Mouse (Mus musculus): Measurements from ENCODE around the gene Srcin1. TPM values are rescaled to one million over a fixed set of nuclear protein-coding genes. Genes with fewer than 3 reads are reported as not detected.

The Srcin1 gene
- total RNA-seq, 2 experiments from 2014 or later: 271 to 286 TPM

DNA sequence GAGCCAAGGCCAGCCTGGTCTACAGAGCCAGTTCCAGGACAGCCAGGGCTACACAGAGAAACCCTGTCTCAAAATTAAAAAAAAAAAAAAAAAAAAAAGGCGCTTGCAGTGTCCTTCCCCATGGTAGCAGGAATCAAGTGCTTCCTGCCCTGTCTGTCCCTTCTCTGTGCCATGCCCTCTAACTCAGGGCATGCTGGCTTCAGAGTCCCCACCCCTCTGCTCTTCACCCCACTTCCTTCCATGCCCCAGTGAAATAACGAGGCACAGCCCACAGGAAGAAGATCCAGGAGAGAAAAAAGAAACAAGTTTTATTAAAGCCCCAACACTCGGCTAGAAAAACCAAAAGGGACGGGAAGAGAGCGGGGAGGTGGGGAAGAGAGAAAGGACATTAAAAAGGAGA lies 66.9 kb downstream of the Srcin1 start:
- DNase-seq (ENCODE audit: low spot score in 2 of 2): no peak

DNA sequence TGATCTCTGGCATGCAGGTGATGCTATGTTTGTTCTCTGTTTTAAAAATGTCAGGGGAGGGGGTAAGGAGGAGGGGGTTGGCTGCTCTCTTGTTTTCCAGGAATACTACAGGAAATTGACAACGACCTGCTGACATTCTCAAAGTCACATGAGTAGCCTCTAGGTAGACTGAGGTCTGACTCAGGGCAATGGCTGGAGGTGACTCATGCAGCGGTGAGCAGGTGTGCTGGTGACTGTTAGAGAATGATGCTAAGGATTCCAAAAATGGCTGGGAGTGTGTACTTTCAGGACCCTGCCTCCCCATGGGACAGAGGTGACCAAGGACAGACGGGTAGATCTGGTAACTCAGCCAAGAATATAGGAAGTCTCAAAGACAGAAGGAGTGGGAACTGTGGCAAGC lies 67.8 kb downstream of the Srcin1 start:
- no peak for DNase-seq (ENCODE audit: low spot score in 2 of 2)

DNA sequence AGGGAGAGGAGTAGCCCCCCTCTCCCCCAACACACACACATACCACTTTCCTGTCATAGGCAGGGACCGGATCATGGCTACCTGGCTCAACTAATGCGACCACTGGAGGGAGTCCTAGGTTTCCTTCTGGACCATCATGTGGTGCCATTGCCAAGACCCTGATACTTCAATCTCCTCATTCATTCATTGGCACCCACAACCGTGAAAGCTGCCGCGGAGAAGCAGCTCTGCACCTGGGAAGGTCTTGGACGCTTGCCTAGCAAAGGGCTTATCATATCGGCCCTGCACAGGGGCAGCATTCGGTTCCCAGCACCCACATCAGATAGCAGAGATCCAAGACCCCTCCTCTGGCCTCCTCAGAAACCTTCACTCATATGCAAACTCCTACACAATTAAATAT lies 69.7 kb downstream of the Srcin1 start:
- no peak for DNase-seq (ENCODE audit: low spot score in 2 of 2)

DNA sequence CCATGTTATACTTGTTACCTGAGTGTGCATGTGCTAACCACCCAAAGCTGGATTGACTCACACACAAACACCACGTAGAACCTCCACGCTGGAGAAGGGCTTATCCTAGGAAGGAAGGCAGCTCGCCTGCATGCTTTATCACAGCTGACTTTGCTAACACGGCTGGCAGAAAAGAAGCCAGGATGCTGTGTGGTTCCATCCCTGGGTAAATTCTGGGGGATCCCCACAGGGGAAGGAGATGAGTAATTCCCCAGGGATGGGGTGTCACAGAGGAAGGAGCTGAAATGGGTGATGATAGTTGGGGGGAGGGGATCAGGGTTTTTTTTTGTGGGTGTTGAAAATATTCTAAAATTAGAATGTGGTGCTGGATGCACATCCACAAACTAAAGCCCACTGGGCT lies 70.2 kb downstream of the Srcin1 start:
- DNase-seq (ENCODE audit: low spot score in 2 of 2): no peak

DNA sequence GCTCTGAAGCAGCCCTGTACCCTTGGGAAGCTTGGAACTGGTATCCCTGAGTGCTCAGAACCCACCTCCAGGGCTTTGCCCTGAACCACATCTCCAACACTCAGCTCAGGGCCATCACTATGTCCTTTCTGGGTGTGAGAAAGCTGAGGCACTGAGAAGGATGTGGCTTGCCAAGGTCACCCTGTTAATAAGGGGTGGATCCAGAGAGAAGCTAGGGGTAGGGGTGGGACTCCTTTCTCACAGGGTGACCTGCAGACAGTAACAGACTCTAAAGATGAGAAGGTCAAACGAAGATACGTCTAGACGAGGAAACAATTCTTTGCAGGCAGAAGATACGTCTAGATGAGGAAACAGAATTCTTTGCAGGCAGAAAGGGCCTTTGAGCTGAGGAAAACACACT lies 73.1 kb downstream of the Srcin1 start:
- DNase-seq (ENCODE audit: low spot score in 2 of 2): no peak

DNA sequence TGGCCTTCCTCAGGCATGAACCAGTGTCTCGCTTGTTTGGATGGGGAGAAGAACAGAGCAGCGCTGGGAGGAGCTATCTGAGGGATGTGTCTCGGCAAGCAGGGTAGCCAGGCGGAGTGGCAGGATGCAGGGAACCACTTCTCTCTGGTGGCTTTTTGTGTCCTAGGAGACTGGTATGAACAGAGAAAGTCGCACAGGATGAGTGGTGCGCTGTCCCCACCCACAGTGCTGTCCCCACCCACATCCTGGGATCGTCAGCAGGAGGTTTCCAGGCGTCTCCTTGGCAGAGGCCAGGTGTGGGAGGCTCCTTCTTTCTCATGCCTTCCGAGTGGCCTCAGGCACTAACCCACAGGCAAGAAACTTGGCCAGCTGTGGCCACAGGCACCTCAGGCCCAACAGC lies 73.6 kb downstream of the Srcin1 start:
- DNase-seq (ENCODE audit: low spot score in 2 of 2): no peak

DNA sequence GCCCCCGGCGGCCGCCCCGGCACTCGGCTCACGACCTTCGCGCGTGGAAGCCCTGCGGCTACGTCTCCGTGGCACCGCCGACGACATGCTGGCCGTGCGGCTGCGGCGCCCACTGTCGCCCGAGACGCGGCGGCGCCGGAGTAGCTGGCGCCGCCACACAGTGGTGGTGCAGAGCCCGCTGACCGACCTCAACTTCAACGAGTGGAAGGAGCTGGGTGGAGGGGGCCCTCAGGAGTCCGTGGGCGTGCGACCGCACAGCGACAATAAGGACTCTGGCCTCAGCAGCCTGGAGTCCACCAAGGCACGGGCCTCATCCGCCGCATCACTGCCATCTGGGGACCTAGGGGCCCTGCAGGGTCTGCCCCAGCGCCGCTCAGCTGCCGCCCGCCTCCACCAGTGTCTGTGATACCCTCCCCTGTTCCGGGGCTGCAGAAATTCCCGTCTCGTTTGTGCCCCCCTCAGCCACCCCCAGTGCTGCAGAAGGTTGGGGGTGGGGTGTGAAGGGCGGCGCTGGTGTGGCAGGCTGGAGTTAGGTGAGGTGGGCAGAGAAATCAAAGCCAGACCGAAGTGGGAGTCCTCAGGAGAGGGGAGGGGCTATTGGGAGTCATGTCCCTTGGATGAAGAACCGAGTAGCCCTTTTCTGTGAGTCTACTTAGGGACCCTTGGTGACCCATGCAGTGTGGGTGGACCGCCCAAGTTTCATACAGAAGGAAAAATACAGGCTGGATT lies 75.1 kb downstream of the Srcin1 start:
- no peak for DNase-seq (ENCODE audit: low spot score in 2 of 2)

DNA sequence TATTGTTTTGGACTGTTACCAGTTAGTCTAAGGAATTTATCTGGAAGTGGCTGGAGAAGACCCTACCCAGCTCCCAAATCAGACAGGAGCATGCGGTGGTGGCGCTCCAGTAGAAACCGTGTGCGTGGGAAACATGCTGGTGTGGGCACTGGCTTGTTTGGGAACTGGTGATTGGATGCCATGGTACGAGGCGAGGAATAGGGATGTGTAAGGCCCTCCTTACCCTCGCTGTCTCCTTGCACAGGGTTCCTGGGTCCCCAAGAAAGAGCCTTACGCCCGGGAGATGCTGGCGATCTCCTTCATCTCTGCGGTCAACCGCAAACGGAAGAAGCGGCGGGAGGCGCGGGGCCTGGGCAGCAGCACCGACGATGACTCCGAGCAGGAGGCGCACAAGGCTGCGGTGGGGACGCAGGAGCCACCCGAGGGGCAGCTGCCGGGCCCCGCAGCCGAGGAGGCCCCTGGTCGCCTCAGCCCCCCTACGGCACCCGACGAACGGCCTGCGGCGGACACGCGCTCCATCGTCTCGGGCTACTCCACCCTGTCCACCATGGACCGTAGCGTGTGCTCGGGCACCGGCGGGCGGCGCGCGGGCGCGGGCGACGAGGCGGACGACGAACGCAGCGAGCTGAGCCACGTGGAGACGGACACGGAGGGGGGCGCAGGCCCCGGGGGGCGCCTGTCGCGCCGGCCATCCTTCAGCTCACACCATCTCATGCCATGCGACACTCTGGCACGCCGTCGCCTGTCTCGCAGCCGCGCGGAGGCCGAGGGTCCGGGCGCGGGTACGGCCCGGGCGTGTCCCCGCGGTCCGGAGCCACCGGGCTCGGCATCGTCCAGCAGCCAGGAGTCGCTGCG lies 75.9 kb downstream of the Srcin1 start, which contains the start of gene 4933428G20Rik:
TSS of gene 4933428G20Rik (minus strand) at position 476 of the 855 bp plus-strand sequence.
- DNase-seq (ENCODE audit: low spot score in 2 of 2): no peak

DNA sequence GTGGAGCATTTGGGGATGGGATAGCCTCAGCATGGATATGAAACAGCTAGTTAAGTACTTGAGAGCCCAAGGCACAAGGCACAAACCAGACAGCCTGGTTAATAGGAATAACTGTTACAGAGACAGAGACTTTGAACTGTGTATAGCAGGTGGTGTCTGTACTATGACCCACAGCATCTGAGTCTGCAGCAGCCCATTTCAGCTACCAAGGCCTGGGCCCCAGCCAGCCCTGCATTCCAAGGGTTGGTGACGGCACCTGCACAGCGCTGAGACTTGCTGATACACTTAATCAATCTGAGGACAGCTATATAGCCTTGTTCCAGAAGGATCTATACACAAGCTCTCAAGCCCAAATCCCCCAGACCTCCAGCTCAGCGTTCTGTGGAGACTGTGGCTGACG lies 78.4 kb downstream of the Srcin1 start:
- DNase-seq (ENCODE audit: low spot score in 2 of 2): no peak

DNA sequence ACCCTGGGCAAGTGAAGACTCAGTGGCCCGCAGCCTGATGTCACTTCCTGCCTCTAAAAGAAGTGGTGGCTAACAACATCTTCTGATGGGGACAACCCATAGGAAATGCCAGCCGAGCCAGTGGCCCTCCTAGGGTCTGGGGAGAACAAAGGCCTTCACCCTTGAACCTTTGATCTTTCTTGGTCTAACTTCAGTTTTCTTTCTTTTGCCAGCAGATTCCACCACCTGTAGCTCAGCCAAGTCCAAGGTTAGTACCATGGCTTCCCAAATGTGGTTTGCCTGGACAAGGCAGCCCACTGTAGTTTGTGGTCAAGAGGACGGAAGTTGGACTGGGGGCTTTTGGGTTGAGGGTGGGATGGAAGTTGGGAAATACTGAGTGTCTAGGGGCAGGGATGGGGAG lies 83.2 kb downstream of the Srcin1 start:
- no peak for DNase-seq (ENCODE audit: low spot score in 2 of 2)

DNA sequence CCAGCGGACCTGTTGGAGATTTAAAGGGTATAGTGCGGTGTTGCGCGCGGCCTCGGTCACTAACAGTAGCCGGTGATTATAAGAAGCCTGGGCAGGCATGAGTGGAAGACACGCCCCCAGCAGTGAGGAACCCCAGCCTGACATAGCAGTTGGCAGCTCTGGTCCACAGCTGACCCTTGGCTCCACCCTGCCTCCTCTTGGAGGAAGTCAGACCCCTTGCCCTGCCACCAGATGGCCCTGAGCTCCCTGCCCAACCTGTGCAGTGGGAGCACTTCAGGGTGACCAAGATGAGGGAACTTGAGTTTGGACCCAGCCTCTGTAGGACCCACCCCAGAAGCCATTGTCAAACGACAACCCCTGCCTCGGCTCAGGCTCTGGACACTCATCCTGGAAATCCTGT lies 84.3 kb downstream of the Srcin1 start:
- DNase-seq (ENCODE audit: low spot score in 2 of 2): no peak

DNA sequence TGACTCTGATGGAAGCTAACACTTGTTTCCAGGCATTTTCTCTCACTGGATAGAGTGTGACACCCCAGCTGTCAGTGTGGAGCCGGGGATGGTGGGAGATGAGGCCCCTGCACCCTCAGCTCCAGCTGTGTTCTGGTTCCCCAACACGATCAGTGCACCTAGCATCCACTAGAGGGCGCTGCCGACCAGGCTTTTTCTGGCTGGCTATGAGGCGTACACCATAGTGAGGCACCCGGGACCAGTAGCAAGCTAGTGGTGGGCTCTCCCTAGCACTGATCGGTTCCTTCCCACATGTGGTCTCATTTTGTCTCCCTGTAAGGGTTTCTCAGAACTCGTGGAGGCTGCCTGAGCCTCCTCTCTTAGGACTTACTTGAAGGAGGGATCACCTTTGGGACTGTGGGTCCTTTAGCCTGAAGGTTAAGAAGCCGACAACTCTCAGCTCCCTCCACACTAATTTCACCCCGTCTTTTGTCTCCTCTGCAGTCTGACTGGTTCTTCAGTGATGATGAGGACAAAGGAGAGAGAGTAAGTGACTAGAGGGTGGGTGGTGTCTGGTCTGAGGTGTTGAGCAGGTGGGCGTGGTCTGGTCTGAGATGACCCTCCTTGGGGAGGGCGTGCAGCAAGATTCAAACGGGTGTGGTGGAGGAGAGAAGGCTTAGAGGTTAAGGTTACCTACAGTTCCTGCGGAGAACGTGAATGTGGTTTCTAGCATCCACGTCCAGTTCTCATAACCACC lies 86.2 kb downstream of the Srcin1 start:
- peak; percentile 81 to 84 for DNase-seq (ENCODE audit: low spot score in 2 of 2)

DNA sequence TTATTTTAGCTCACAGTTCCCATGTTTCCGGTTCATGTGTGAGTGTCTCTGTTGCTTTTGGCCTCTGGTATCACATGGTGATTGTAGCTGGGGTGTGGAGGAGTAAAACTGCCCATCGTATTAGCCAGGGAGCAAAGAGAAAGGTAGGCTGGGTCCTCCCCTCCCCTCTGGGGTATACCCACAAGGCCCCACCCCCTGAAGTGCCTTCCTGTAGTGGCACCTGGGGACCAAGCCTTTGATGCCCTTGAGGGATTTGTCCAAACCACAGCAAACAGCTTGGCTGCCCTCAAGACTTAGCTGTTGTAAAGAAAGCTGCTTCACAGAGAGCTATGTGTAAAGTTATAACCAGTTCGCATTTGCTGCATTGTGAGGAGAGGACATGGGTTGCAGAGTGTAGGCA lies 88.3 kb downstream of the Srcin1 start:
- no peak for DNase-seq (ENCODE audit: low spot score in 2 of 2)

DNA sequence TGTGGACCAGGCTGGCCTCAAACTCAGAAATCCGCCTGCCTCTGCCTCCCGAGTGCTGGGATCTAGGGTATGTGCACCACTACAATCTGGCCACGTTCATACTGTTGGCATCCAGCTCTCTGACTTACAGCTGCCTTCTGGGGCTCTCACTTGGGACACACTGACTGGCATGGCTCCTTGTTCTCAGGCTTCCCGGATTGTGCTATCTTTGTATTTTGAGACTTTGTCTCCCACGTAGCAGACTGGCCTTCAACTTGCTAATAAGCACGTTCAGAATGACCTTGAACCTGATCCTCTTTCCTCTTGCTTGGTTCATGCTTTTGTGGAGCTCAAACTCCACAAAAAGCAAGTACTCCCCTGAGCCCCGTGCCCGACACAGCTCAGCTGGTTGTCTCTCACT lies 90.3 kb downstream of the Srcin1 start:
- no peak for DNase-seq (ENCODE audit: low spot score in 2 of 2)

DNA sequence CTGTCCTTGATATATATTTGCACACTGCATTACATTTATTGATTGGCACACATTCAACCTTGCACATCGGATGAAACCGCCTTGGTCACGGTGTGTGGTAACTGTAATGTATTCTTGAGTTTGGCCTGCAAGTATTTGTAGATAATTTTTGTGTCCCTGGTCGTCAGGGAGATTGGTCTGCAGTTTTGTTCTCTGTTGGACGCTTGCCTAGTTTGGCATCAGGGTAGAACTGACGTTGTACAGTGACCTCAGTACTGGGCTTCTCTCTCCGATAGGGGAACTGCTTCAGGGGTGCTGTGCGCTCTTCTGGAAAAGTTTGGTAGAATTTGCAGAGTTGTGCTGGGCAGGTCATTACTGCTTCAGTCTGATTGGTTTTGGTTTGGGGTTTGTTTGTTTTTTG lies 96.2 kb downstream of the Srcin1 start:
- DNase-seq (ENCODE audit: low spot score in 2 of 2): no peak

DNA sequence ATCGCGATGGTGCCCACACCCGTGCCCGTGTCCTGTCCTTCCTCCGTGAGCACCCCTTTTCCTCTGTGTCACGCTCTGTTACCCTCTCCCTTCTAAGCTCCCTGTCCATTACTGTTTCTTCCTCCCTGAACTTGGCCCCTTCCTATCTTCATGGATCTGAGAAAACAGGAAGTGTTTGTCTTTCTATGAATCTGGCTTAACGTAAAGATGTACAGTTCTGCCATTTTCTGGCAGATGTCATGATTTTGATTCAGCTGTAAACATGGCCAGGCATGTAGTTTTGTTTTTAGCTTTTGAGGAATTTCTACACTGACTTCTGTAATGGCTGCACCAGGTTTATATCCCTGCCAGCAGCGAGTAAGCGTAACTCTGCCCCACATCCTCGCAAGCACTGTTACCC lies 96.9 kb downstream of the Srcin1 start:
- no peak for DNase-seq (ENCODE audit: low spot score in 2 of 2)

DNA sequence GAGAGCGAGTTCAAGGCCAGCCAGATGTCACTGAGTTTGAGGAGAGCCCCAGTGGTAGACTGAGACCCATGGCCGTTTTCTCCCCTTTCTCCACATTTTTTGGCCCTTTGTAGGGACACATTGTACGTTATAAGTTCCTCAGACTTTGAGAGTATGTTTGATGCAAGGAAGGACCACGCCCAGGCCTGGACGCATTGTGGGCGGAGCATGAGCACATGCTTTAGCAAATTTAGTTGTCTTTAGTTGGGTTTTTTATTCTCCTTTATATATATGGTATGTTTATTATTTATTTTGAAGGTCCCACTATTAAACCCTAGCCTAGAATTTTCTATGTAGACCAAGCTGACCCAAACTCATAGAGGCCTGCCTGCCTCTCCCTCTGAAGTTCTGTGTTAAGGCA lies 97.6 kb downstream of the Srcin1 start:
- no peak for DNase-seq (ENCODE audit: low spot score in 2 of 2)

DNA sequence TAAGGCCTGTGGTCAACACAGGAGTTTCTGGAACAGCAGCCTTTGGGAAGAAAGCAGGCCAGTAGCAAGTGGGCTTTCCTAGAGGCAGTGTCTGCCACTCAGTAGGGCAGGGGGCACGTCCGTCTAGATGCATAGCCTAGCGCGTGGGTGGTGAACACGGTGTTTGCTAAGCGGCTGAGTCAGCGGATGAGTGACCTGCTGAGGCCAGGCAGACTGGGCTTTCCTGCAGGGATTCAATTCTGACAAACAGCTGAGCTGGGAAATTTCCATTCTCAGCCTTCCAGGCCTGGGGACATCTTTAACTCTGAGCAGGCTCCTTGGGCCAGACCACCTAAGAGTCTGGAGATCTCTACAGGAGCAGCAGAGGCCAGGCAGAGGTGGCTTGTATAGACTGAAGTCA lies 98.6 kb downstream of the Srcin1 start:
- DNase-seq (ENCODE audit: low spot score in 2 of 2): no peak

DNA sequence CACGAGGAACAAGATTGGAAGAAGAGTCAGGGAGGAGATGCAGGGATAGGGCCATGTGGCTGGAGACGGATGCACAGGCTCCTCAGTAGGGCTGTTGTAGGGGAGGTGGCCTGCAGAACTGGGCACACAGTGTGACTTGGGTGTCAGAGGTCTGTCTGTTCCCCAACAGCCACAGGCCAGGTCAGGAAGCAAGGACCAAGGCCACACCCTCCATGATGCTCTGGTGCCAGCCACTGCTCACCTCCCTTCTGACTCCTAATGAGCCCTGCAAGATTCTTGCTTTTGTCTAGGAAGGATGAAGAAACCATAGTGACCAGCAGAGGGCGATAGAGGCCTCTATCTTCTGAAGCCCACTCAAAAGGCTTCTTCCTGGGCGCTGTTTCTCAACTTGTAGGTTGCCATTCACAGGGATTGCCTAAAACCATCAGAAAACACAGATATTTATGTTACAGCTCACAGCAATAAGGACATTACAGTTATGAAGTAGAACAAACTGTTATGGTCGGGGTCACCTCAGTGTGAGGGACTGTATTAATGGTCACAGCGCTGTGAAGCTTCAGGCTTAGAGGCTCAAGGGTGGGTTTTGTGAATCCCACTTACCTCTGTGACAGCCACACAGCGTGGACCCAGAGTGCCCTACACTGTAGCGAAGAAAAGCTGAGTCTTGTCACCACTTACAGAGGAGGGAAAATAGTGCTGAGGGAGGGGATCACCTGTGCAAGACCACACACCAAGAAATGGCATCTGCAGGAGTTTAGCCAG lies 99.5 kb downstream of the Srcin1 start:
- peak; percentile 80 to 82 for DNase-seq (ENCODE audit: low spot score in 2 of 2)

DNA sequence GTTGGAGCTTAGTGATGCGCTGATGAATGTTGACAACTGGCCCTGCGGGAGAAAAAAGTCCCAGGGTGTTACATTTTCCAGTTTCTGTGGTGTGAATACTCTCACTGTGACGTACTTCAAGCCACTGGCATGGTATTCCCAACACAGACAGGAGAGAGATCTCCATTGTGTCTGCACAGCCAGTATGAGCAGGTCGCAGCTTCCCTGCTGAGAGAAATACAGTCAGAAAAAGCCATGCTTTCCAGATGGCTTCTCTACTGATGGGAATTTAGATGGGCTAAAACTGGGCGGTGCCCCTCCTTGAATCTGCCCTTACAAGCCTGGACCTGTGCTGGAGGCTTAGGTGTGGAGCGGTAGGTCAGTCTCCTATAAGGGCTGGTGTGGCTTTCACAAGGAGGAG lies 104.7 kb downstream of the Srcin1 start:
- no peak for DNase-seq (ENCODE audit: low spot score in 2 of 2)

DNA sequence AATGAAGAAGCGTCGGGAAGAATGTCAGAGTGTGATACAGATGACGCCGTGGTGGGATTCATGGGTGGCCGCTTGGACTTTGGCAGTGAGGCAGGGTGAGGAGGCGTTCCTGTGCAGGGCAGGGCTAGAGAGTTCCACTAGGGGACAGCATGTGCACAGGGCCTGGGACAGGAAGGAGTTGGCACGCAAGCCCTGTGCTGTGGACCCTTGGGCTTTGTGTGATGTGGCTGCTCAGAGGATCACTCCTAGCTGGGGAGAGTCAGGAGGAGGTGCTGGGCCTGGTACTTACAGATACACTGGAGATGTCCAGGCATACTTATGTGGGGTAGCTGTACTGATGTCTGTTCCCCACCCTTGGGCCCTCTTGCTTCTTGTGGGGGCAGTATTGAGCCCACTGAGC lies 106.2 kb downstream of the Srcin1 start:
- no peak for DNase-seq (ENCODE audit: low spot score in 2 of 2)
